Mouse (Mus musculus) lung, postnatal 0 days (tissue): ENCODE results near the gene Ensa.

Source experiments
- CTCF ChIP-seq: IDR thresholded peaks from 2 replicates; pipeline ENCODE4 v1.5.1; 2016; ENCODE audit warnings: antibody characterized with exemption, mild to moderate bottlenecking
- EP300 ChIP-seq: IDR thresholded peaks from 2 replicates; pipeline ENCODE4 v1.6.1; 2016; ENCODE audit warnings: antibody characterized with exemption, mild to moderate bottlenecking, control low read depth

DNA sequence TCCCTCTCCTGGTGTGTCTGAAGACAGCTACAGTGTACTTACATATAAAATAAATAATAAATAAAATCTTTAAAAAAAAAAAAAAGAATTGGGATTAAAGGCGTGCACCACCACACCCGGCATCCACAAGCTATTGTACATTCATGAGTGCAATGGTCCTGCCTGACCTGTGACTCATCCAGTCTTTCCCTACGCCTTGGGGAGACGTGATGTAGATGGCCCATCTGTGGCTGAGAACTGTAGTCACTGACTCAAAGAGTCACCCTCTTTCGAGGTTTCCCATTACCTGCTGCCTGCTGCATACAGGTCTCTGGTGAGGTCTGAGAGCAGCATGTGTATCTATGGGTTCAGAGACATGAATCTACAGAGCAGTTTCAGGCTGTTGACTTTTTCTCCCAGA is 23.2 kb downstream of the Ensa start:
- TF ChIP-seq CTCF (no peak), EP300 (no peak)
